Mouse (Mus musculus) liver, adult (tissue): Measurements from ENCODE around the gene Ncapd3.

Experiments used
- GATA4 ChIP-seq: IDR thresholded peaks from 2 replicates; pipeline ENCODE4 v1.6.1; 2014; ENCODE audit warnings: mild to moderate bottlenecking, low read length; ENCODE audit not compliant: insufficient replicate concordance

The Ncapd3 gene

DNA sequence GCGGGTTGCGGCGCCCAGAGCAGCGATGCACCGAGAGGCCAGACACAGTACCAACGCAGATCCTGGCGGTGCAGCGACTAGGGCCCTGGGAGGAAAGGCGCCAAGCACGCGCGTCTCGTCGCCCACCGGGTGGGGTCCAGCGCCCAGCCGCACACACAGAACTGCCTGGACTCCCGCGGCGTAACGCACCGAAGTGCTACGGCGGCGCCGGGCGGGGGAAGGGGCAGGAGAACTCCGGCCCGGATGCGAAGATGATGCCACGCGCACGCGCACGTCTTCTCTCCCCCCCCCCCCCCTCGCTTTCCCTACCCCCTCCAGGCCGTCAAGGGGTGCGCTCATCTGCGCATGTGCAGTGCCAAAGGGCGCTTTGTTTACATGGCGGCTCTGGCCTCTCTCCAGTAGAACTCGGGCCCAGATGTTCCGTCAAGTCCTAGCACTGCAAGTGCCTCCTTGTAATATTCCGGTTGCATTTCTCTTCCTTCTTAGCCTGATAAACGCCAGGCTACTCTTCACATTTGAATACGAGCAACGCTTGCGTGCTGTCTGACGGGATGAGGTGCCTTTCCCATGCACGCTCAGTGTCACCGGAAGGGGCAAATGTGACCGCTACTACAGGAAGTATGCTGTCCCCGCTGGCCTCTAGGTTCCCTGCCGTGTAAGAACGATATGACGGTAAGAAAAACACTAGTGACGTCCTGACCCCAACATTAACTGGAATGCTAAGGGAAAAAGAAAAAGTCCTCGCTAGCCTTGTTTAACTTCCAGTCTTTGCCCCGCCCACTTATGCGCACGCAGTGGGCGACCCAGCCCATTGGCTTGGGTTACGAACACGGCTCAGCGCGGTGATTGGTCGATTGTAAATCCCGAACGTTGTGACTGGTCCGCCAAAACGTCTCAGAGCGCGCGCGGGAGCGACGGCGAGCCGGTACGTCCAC, at the start of gene Ncapd3, which contains the start of gene Vps26b:
Gene Ncapd3 (plus strand): TSS at position 348 of the 935 bp plus-strand sequence.
Gene Vps26b (minus strand): TSS at position 238 of the 935 bp plus-strand sequence.
- no peak for TF ChIP-seq GATA4

DNA sequence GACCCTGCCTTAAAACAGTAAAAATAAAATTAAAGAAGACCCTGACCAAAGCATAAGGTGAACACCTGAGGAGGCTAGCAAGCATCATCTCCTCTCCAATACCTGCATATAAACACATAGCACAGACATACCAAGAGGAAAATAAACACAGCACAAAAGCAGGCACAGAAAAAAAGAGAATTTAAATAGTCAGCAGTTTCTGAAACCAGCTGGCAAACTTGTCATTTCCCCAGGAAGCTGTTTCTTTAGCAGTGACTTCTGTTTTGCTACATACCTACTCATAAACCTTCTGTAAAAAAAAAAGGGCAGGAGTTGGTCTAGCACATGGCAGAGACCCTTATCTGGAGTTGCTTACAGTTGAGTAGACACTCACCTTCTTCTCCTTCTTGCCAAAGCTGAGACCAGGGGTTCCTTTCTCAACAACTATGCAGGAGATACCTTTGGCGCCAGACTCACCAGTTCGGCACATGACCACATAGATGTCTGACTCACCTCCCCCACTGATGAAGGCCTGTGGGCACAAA, 44.8 kb upstream of the Ncapd3 start:
- TF ChIP-seq GATA4 = no peak

DNA sequence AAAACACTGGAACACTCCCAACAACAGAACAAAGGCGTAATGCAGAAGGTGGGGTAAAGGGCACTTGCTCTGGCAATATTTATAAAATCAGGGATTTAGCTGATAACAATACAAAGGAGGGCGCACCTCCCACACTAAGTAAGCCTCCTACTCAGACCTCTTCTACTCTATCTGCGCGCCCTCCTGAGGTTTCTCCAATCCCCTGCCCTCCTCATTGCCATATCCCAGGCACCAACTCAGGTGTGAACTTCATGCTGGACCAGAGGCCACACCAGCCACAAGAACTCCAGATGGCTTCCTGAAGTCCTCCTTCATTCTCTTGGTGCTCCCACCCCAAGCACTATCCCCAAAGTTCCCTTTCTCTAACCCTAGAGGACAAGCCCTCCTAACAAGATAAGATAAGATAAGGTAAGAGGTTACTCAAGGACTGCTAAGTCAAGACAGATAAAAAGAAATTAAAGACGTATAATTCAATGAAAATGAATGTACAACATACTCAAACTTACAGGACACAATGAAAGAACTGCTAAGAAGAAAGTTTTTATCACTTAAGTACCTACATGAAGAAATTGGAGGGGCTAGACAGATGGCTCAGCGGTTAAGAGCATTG, 44.2 kb upstream of the Ncapd3 start:
- TF ChIP-seq GATA4 = no peak

DNA sequence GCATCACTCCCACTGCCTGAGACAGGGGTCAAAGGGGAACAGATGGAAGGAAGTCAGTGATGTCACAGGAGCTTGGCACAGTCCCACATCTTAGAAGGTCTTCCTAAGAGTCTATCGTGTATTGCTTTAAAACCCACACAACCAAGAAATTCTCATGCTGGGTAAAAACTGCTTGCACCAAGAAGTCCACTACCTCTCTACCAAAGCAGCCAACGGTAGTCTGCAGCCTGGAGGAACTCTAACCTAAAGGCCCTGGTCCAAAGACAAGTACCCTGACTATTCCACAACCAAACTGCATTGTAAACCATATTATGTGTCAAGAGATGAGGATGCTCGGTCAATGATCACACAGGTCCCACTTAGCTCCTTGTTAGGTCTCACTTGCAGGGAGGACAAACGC, 39.8 kb upstream of the Ncapd3 start:
- no peak for TF ChIP-seq GATA4

DNA sequence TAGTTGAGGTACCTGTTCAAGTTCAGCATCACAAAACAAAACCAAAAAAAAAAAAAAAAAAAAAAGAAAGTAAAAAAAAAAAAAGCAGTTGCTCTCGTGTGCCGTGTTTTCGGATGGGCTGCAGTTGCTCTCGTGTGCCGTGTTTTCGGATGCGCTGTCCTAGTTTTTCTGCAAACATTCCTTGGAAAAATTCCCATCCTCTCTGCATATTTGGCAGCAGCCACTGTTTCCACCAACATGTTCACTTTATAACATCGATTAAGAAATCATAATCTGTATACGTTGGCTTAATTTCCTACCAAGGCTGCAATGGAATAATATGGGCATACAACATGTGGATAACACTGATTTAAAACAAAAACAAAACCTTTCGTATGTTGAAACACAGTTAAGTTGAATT, 36.9 kb upstream of the Ncapd3 start:
- no peak for TF ChIP-seq GATA4

DNA sequence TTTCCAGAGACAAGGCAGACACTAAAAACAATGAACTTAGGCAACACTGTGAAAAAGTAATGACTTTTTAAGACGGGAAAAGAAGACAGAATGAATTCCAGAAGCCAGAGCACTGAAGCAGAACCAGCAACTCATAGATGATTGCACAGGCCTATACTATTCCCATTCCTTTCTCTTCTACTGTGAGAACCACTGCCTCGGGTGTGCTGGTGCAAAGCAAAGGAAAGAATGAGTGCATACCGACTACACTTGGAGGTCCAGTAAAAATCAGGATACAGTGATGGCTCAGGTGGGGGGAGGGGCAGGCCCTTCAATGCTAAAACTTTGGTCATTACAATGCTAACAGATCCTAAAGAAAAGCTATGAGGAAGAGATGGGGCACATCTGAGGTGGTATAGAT, 36.1 kb upstream of the Ncapd3 start:
- no peak for TF ChIP-seq GATA4

DNA sequence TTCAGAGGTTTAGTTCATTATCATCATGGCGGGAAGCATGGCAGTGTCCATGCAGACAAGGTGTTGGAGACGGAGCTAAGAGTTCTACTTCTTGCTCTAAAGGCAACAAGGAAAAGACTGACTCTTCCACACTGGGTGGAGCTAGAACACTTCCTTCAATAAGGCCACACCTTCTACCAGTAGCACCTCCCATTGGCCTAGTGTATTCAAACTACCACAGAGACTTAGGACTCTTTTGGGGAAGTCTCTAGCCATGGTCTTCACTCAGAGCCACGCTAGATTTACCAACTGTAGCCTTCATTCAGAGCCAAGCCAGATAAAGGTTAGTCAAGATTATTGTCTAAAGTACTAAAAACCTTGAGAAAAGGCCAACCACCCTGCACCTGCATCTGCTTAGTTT, 32.9 kb upstream of the Ncapd3 start:
- TF ChIP-seq GATA4 = no peak

DNA sequence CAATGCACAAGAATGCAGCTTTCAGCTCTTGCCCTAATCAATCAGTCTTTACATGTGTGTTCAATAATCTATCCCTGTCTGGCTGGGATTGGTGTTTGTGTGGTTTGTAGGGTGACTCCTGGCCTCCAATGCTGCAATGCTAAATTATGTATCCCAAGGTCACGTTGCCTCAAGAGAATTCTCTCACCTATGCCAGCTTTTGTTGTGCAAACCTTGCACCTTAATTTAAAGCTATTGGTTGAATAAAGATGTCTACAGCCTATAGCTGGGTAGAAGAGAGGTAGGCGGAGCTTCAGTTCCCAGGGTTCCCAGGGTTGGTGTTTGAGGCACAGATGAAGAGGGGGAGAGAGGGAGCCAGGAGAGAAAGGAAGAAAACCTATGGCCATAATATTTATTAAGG, 32.5 kb upstream of the Ncapd3 start:
- no peak for TF ChIP-seq GATA4

DNA sequence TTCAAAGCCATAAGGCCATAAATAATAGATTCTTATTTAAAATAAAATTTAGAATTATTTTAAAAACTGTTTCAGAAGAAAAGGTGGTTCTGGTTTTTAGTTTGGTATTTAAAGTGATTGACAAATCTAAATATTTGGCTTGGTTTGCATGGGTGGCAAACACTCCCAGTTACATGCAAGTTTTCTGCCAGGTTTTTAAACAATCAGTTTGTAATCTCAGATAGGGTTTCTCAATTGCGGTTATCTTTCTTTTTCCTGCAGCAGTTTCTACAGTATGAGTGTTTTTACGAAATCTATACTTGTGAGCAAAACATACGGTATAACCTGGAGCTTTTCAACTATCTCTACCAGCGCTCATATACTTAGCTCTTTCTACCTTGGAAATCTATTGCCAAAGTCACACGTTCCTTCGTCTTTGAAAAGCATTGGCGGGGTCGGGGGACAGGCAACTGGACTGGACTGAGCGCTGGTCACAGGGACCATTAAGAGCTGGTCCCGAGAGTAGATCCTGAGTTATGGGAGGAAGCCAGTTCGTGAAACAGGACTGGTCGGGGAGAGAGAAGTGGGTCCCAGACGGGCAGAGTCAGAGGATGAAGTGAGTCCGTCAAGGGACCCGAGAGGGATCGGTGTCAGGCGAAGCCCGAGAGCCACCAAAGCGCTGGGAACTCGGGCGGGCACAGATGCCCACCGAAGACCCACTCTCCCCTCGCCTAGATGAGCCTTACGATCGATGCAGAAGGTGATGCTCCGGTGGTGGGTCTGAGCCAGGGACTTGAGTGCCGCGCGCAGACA, 31.1 kb upstream of the Ncapd3 start:
- no peak for TF ChIP-seq GATA4

DNA sequence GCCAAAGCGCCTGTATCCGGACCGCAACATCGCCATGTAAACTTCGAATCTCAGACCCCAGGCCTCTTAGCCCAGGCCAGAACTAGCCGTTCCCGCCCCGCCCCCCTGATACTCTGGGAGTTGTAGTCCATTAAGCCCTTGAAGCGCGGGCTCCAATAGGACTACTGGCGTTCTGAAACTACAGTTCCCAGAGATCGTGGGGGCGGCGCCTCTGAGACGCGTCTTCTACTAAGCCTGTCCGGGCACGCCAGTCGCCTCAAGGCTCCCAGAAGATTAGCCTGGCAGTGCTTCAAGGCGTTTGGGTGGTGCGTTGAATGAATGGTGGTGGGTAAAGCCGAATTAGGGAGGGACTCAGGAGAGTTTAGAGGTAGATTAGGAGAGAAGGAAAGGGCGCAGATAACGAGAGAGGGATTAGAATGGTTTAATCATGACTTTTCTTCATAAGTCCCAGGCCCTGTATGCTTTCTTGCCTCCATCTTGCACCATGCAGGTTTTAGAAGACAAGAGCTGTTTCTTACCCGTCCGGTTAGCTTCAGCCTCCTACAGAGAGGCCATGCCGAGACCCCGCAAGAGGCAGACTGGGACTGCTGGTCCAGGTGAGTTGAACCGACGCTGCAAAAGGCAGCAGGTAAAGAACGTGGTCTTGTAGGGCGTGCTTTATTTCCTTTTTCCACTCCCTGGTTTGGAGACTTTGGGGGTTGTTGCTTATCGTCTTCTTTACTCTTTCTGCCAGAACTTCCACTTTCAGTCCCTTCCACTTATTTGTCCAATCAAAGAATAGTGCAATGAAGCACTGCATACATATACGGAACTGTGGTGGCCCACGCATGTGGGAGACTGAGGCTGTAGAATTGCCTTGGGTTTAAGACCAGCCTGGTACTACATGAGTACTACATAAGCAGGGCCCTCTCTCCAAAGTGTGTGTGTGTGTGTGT, 30.2 kb upstream of the Ncapd3 start, which contains the start of the genes Acad8 and Thyn1:
Gene Acad8 (minus strand): TSS at position 106 of the 935 bp plus-strand sequence.
Gene Thyn1 (plus strand): TSS at position 250 of the 935 bp plus-strand sequence.
- TF ChIP-seq GATA4 = no peak

DNA sequence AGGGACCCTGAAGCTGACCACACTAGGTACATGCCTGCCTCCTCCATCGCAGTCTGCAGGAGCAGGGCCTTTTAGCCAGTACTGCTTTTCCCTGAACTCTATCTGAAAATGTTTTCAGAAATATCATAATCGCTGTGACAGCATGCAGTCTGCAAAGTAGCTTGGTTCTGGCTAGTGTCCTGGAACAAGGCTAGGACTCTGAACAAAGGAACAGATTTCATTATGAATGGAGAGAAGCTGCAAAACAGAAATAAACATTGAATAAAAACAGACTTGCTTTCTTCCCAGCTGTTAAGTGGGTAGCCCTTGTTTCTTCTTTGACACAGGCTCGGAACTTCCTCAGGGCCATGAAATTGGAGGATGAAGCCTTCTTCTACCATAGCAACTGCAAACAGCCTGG, 24.7 kb upstream of the Ncapd3 start:
- no peak for TF ChIP-seq GATA4

DNA sequence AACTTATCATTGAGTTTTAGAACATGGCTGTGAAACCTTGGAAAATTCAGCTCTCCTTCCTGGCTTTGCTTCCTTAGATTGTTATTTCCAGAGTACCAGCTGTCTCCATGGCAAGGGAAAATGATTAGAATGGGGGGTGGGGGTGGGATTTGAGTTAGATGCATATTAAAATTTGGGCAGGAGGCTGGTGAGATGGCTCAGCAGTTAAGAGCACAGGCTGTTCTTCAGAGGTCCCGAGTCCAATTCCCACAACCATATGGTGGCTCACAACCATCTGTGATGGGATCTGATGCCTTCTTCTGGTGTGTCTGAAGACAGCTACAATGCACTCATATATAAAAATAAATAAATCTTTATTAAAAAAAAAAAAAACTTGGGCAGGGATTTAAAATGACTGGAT, 24.0 kb upstream of the Ncapd3 start:
- TF ChIP-seq GATA4 = no peak

DNA sequence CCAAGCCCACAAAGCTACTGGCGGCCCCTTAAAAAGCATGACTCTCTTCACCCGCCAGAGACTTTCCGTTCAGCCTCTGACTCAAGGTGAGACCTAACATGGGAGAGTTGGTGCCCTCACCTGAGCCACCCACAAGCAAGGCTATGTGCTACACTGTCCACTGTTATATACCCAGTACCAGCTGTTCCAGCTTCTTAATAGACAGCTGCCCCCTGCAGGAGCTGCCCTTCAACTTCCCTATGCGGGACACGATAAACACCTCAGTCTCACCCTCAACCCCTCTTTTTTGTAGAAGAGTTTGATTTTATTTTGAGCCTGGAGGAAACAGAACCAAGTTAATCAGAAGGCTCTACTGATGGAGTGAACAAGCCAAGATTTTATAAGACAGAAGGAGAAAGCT, 23.1 kb upstream of the Ncapd3 start:
- TF ChIP-seq GATA4 = no peak

DNA sequence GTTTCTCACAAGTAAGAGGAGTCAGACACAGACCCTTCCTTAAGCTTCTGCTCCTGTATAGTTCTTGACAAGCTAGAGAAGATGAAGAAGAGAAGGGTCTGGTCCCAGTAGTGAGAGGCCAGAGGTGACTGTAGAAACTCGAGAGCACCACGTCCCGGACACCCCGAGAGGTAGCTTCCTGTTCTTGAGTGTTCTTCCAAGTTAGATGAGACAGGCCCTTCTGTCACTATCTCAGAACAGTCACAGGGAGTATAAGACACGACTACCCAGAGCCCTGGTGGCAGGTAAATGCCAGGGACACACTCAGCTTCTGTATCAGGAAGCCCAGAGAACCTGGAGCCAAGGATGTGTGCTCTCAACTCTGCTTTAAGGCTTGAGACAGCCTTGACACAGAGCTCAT, 20.7 kb upstream of the Ncapd3 start:
- TF ChIP-seq GATA4 = no peak
